Mouse (Mus musculus) liver (tissue): ENCODE results near the gene Slc25a54.

Experiments
- DNase-seq: peaks from one replicate; pipeline ENCODE4 v3.0.0-alpha.2; 2020; ENCODE audit warnings: mixed read lengths

Slc25a54 gene

GRCm38 (mm10) chr3:109129768-109130167, 49.5 kb downstream of the Slc25a54 start:
- no peak for DNase-seq

- DNase-seq = no peak
Observed at GRCm38 (mm10) chr3:109132966-109133365, 52.7 kb downstream of the Slc25a54 start.

GRCm38 (mm10) chr3:109134036-109134435, 53.8 kb downstream of the Slc25a54 start:
- no peak for DNase-seq

- DNase-seq = no peak
Observed at GRCm38 (mm10) chr3:109135352-109135751, 55.1 kb downstream of the Slc25a54 start.

GRCm38 (mm10) chr3:109152561-109152960, 72.3 kb downstream of the Slc25a54 start:
- DNase-seq = no peak

GRCm38 (mm10) chr3:109153410-109153809, 73.1 kb downstream of the Slc25a54 start:
- DNase-seq = no peak

GRCm38 (mm10) chr3:109155926-109156669, 75.8 kb downstream of the Slc25a54 start:
- no peak for DNase-seq

GRCm38 (mm10) chr3:109157481-109157880, 77.2 kb downstream of the Slc25a54 start:
- DNase-seq = no peak

- DNase-seq = no peak
Observed at GRCm38 (mm10) chr3:109164088-109164487, 83.8 kb downstream of the Slc25a54 start.

- DNase-seq = no peak
Observed at GRCm38 (mm10) chr3:109164644-109165043, 84.4 kb downstream of the Slc25a54 start.

GRCm38 (mm10) chr3:109165214-109165829, 85.1 kb downstream of the Slc25a54 start:
- DNase-seq = peak; percentile 13
